Mouse (Mus musculus): ENCODE results near the gene Rasl2-9.
"Not testable (repeated sequence)": the region's sequence is repeated elsewhere in the genome, so short reads cannot be mapped to it uniquely, and the experiment has no call there.

Rasl2-9 gene

DNA sequence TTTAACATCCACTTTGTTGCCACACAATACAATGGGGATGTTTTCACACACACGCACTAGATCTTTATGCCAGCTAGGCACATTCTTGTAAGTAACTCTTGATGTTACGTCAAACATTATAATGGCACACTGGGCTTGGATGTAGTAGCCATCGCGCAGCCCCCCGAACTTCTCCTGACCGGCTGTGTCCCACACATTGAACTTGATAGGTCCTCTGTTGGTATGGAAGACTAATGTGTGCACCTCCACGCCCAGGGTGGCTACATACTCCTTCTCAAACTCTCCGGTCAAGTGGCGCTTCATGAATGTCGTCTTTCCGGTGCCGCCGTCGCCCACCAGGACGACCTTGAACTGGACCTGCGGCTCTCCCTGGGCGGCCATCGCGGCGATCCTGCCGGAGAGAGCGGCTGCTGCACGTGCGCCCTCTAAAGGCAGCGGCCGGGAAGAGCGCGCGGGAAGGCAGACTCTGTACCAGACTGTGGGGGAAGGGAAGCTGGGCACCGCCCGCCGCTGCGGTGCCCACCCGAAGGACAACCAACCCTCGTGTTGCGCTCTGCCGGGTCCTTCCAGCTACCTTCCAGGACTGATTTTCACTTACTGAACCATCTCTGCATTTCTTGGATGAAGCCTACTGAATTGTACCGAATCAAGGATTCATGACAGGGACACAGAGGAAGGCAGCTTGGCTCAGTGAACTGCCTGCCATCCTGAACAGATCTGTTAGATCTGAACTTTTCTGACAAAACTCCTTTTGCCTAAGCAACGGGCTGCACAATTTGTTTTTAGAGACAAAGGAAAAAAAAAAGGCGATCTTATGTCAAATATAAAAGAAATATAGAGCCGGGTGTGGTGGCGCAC is at the start of gene Rasl2-9:
TSS of gene Rasl2-9 (minus strand) at position 402 of the 858 bp plus-strand sequence.
- in situ Hi-C loops (cut with MseI, MboI): no loop called here

- in situ Hi-C loops (cut with MseI, MboI): not testable (repeated sequence)
Measured at GRCm38 (mm10) chr7:5149570-5149969, 23.8 kb upstream of the Rasl2-9 start, which contains the start of gene Vmn1r55. Vmn1r55 (minus strand) TSS chr7:5149670.

DNA sequence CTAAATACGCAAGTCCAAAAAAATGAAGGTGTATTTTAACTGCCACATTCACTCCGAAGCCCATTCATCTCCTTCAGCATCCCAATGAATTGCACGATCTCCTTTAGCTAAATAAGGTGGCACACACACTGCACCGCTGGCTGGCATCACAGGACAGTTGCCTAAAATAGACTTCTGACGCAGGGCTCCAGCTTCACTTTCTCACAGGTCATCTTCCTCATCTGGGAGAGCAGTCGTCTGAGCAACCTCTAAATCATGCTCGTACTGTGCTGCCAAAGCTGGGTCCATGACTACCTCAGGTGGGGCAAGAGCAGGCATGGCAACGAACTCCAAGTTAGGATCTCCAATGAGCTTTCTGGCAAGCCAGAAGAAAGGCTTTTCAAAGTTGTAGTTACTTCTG is 672 bp downstream of the Rasl2-9 start:
- in situ Hi-C loops (cut with MseI, MboI): no loop called here

DNA sequence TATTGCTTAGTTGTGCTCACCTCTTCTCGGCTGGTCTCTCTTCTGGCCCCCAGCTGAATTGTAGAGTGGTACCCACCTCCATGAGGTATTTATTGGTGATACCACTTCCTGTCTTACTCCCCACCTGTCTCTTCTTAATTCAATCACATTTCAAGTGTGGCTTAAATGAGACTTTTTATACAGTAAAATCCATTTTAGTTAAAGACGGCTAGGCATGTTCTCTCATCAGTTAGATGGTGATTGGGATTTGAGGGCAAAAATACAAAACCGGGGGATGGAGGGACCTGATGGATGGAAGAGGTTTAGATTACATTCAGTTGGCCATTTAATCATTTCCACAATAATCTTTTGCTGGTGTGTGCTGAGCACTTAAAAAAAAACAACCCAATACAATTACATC is 8.9 kb downstream of the Rasl2-9 start, which contains the start of gene Rfpl4:
TSS of gene Rfpl4 (minus strand) at position 101 of the 400 bp plus-strand sequence.
- in situ Hi-C loops (cut with MseI, MboI): no loop called here

DNA sequence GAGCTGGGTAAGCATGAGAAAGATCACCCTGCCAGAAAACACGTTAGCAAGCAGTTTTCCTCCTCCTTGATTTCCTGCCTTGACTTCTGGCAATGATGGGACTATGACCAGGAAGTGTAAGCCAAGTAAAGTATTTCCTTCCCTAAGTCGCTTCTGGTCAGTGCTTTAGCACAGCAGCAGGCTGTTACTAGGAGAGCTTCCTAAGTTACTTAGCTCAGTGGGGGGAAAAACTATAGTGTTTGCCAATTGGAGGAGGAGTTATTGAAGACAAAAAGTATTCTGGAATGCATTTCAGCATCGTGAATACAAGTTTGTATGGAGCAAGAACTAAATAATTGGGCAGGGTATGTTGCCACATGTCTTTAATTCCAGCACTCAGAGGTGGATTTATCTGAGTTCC is 13.0 kb downstream of the Rasl2-9 start:
- in situ Hi-C loops (cut with MseI, MboI): no loop called here

- in situ Hi-C loops (cut with MseI, MboI): no loop called here
Measured at GRCm38 (mm10) chr7:5109301-5109700, 16.4 kb downstream of the Rasl2-9 start.

DNA sequence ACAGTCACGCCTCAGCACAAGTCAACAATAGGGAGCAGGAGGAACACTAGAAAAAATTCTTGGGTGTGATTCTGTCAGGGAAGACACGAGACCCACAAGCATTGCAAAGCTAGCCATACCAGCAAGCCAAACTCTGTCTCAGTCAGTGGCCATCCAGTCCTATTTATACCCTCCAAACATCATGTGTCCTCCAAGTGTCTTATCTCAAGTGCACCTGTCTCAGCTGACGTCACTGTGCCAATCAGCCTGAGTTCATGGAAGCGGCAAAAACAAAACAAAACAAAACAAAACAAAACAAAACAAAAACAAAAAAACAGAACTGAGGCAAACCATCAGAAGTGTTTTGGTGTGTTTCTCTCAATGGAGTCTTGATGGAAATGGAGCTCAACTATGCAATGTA is 17.5 kb downstream of the Rasl2-9 start:
- in situ Hi-C loops (cut with MseI, MboI): no loop called here

GRCm38 (mm10) chr7:5102564-5102963 is 23.2 kb downstream of the Rasl2-9 start:
- in situ Hi-C loops (cut with MseI, MboI): no loop called here

DNA sequence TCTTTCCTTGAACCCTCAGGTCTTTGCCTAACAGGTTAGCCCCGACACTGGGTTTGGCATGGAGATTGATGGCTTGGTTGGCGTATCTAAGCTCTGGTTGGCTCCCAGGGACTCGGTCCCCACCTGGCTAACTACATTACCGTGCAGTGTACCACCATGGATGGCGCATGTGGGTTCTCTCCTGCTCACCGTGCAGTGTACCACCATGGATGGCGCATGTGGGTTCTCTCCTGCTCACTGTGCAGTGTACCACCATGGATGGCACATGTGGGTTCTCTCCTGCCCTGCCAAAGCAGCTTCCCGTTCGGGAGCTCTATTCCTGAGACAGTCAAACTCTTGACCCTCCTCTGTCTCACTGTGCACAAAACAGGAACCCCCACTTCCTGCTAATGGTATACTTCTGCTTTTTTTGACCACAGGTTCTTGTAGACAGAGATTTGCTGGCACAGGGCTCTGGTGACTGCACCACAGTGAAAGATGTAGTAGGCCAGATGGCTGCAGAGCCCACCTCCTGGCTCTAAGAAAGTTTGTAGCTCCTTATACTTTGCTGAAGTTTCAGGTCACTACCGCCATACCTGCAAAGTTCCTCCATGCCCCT is 24.6 kb downstream of the Rasl2-9 start:
- in situ Hi-C loops (cut with MseI, MboI): no loop called here

- in situ Hi-C loops (cut with MseI, MboI): no loop called here
Measured at GRCm38 (mm10) chr7:5099796-5100195, 26.0 kb downstream of the Rasl2-9 start.

DNA sequence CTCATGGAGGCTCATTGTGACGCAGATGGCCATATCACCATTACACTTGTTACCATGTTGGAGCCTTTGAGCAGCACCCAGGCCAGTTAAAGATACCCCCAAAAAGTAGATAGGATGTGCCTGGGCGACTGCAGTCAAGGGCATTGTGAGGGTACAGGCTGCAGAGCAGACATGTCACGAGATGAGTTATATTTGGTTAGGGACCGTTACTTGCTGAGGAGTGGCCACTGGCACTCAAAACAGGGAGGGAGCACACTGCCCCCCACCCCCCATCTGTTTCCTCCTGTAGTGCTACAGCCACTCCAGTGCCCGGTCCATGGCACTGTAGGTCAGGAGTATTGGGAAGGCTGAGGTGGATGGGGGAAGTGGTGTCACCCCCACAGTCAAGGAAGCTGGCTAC is 27.0 kb downstream of the Rasl2-9 start:
- in situ Hi-C loops (cut with MseI, MboI): no loop called here

- in situ Hi-C loops (cut with MseI, MboI): no loop called here
Measured at GRCm38 (mm10) chr7:5092831-5093510, 32.8 kb downstream of the Rasl2-9 start.

DNA sequence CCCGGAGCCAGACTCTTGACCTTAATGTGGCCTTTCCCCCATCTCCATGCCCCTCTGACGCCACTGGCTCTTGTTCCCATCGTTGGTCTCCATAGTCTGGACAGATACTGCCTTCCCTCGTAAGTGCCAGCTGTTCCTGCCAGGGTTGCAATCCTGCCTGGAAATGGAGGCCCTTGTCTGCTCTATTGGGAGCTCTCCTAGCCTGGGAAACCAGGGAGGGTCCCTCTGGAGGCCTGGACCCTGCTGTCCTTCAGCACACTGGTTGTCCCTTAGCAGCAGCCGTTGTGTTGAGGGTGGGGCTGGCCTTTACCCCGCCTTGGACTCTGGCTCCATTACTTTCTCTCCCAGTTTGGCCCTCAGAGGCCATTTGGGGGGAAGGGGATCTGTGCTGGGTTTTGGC is 33.4 kb downstream of the Rasl2-9 start:
- in situ Hi-C loops (cut with MseI, MboI): no loop called here

DNA sequence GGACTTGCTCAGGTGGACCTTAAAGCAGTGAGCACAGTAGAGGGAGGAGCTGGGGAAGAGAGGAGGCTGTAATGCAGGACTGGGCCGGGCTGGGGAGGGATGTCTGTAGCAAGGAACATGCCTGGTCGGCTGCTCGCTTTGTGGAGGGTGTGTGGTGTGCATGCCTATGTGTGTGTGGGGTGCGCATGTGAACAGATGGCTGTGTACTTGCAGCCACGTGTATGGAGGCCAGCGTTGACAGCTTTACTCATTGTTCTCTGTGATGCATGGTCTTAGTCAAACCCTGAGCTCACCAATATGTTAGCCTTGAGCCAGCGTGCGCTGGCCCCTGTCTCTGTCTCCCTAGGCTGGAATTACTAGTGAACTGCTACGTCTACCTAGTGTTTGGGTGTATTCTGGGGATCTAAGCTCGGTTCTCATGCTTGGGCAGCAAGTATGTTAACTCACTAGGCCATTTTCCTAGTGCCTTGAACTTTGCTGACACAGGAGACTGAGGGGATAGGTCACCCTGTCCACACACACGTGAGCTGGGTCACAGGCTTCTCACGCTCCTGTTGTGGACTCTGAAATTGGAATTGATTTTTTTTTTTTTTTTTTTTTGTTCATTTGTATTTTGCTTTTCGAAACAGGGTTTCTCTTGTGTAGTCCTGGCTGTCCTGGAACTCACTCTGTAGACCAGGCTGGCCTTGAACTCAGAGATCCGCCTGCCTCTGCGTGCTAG is 34.6 kb downstream of the Rasl2-9 start:
- in situ Hi-C loops (cut with MseI, MboI): no loop called here

DNA sequence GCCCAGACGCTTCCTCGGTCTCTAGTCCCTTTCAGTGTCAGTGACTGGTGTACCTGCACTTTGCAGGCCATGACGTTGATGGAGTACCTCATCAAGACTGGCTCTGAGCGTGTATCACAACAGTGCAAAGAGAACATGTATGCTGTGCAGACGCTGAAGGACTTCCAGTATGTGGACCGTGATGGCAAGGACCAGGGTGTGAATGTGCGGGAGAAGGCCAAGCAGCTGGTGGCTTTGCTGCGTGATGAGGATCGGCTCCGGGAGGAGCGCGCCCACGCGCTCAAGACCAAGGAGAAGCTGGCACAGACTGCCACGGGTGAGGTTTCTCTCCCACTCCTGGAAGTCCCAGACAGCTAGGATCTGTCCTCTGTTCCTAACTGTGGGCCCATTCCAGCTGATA is 35.9 kb downstream of the Rasl2-9 start:
- in situ Hi-C loops (cut with MseI, MboI): no loop called here

GRCm38 (mm10) chr7:5087886-5088285 is 37.9 kb downstream of the Rasl2-9 start:
- in situ Hi-C loops (cut with MseI, MboI): no loop called here

GRCm38 (mm10) chr7:5086921-5087440 is 38.8 kb downstream of the Rasl2-9 start:
- in situ Hi-C loops (cut with MseI, MboI): no loop called here

GRCm38 (mm10) chr7:5085512-5085911 is 40.2 kb downstream of the Rasl2-9 start:
- in situ Hi-C loops (cut with MseI, MboI): no loop called here

DNA sequence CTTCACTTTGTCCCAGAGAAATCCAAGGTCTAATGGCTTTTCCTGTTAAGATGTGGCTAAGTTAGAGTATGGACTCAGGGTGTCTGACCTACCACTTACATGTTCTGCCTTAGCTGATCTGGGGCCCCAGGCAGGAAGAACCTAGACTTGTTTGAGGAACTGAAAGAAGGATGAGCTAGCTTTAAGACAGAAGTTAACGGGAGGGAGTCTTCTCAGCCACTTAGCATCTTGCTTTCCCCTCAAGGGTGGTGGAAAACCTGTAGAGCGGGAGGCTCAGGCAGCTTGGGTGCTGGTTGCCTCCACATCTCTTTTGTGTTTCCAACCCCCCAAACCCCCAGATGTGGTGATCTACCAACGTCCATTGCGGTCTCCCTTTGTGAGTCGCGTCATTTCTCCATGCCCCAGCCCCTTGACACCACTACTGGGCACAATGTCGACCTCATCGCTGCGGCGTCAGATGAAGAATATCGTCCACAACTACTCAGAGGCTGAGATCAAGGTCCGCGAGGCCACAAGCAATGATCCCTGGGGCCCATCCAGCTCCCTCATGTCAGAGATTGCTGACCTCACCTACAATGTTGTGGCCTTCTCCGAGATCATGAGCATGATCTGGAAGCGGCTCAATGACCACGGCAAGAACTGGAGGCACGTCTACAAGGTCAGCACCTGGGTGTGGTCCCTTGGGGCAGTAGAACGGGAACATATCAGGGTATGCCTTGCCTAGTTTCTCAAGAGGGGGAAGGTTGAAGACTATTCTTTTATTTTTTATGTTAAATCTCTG is 42.2 kb downstream of the Rasl2-9 start:
- in situ Hi-C loops (cut with MseI, MboI): no loop called here

DNA sequence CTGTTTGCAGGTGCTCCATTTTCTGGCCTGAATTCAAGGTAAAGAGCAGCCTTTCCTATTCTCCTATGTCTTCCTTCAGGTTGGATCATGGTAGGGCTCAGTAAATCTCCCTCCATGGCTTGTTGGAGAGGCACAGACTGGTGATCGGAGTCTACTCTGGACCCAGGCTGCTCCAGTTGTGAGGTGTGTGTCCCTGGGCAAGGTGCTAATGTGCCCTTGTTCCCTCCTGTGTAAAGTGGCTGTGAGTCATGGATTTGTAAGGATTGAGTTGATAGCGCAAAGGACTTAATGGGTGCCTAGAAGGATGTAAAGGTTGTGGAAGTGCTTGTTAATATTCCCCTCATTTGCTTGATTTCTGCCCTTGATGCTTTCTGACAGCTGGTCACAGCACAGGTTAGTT is 43.8 kb downstream of the Rasl2-9 start:
- in situ Hi-C loops (cut with MseI, MboI): no loop called here

GRCm38 (mm10) chr7:5081241-5081640 is 44.5 kb downstream of the Rasl2-9 start:
- in situ Hi-C loops (cut with MseI, MboI): no loop called here

Measured in mouse trophoblast stem cell (cell line).